In the genomic region with DNA sequence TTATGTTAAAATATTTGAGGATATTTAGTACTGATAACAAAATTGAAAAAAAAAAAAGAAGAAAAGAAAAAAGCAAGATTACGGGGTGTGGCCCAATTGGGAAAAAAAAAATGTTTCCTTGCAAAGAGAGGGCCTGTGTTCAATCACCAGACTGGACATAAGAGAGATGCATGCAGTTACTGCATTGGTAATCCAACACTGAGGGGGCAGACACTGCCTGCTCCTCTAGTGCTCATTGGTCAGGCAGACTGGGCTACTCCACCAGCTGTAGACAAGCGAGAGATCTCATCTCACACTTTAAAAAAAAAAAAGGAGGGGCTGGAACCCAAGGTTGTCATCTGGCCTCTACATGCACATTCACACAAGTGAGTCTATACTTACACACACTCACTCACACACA, we compare ENCODE assay signal across 16 mouse cellular contexts.
"Had no signal": no experiment of that assay in that cellular context is flagged by ENCODE, and none has a peak within 500 bp of the region (broad histone marks: within the 10 kb centered on the region; RNA-seq: fewer than 3 reads in every experiment).

No protein-coding gene starts in this region.

- H3K36me3 ChIP-seq: neural tube, embryonic 13.5 days; neural tube, embryonic 15.5 days; stomach, embryonic 15.5 days had no signal

- H3K9ac ChIP-seq: neural tube, embryonic 13.5 days; neural tube, embryonic 15.5 days; stomach, embryonic 15.5 days had no signal

- H3K4me2 ChIP-seq: neural tube, embryonic 13.5 days; neural tube, embryonic 15.5 days; stomach, embryonic 15.5 days had no signal

- H3K4me3 ChIP-seq: neural tube, embryonic 13.5 days; neural tube, embryonic 15.5 days; stomach, embryonic 15.5 days had no signal

- DNase-seq: retina, postnatal 1 day; right cerebral cortex, adult 18-20 months; right cerebral cortex, postnatal 14 days; right cerebral cortex, postnatal 25 days; right cerebral cortex, postnatal 4 days; spleen, adult 18-20 months; thymus, adult 18-20 months; thymus, adult 2 months; thymus, postnatal 14 days; thymus, postnatal 25 days; thymus, postnatal 36 days; thymus, postnatal 4 days had no signal

- H3K27ac ChIP-seq: neural tube, embryonic 13.5 days; neural tube, embryonic 15.5 days; stomach, embryonic 15.5 days; stomach, postnatal 0 days had no signal

- H3K27me3 ChIP-seq: neural tube, embryonic 13.5 days; neural tube, embryonic 15.5 days; stomach, embryonic 15.5 days had no signal

- H3K4me1 ChIP-seq: neural tube, embryonic 13.5 days; neural tube, embryonic 15.5 days; stomach, embryonic 15.5 days had no signal

- H3K9me3 ChIP-seq: neural tube, embryonic 13.5 days; neural tube, embryonic 15.5 days; stomach, embryonic 15.5 days had no signal
